7 mouse cellular contexts compared by ENCODE assay signal in genomic region chr2:172547116-172547515, GRCm38 (mm10). TPM values are rescaled to one million over a fixed set of nuclear protein-coding genes. Genes with fewer than 3 reads are reported as not detected.
DNase-seq lines count a peak whose midpoint lies in the region; ATAC-seq and TF ChIP-seq lines count a peak whose summit lies in the region.

No protein-coding gene starts in this region.

- H3K36me3 ChIP-seq in E14TG2a.4 (ENCODE audit: insufficient read depth, low read length), result peaks cover 9% of the 10 kb centered on the region; the same call in 1 of the 2 replicates
- H3K36me3 ChIP-seq in ES-E14 (ENCODE audit: control insufficient read depth, insufficient read depth, low read length, poor library complexity, severe bottlenecking), result peaks cover 8% of the 10 kb centered on the region
- H3K36me3 ChIP-seq in forebrain, embryonic 16.5 days (ENCODE audit: control insufficient read depth, insufficient read depth), result no peaks in the 10 kb centered on the region
- H3K36me3 ChIP-seq in midbrain, embryonic 12.5 days, result no peaks in the 10 kb centered on the region

- H3K9me3 ChIP-seq in E14TG2a.4 (ENCODE audit: low read length) (no peaks in the 10 kb centered on the region), ES-E14 (ENCODE audit: control insufficient read depth, insufficient read depth, low read depth, low read length) (no peaks in the 10 kb centered on the region)
- no peaks in the 10 kb centered on the region for H3K9me3 ChIP-seq in forebrain, embryonic 16.5 days (ENCODE audit: control insufficient read depth, low read length)
- H3K9me3 ChIP-seq in midbrain, embryonic 12.5 days, result no peaks in the 10 kb centered on the region

- no peak for DNase-seq in ES-E14 (ENCODE audit: low read depth, low spot score)
- DNase-seq in kidney, postnatal 4 days, result peak; percentile 70 to 80
- DNase-seq in spleen, postnatal 10 days (ENCODE audit: low spot score in 2 of 2), result no peak
- no peak for DNase-seq in gastrocnemius, postnatal 25 days

- peak overlapping the region; percentile 39 for H3K9ac ChIP-seq in ES-E14 (ENCODE audit: insufficient read depth, low read depth, low read length, poor library complexity, severe bottlenecking)
- H3K9ac ChIP-seq in forebrain, embryonic 16.5 days (replicated peaks; ENCODE audit: low read depth, low read length), result no peak overlapping the region
- no peak overlapping the region for H3K9ac ChIP-seq in midbrain, embryonic 12.5 days (replicated peaks)

- H3K4me3 ChIP-seq in E14TG2a.4 (replicated peaks; ENCODE audit: low read length) (peak overlapping the region; percentile 88), ES-E14 (ENCODE audit: insufficient read depth in 1 of 2, low read depth in 1 of 2, low read length in 2 of 2, poor library complexity in 1 of 2, severe bottlenecking in 1 of 2) (peak overlapping the region; percentile 59 to 64)
- peak overlapping the region; percentile 11 for H3K4me3 ChIP-seq in forebrain, embryonic 16.5 days (replicated peaks; ENCODE audit: low read length)
- peak overlapping the region; percentile 16 for H3K4me3 ChIP-seq in midbrain, embryonic 12.5 days

- peak; percentile 47 for TF ChIP-seq CTCF in E14TG2a.4 (conservative IDR thresholded peaks at IDR 0.05; ENCODE audit: low read length)

- in situ Hi-C loops in ES-E14 (cut with MboI; ENCODE audit: low sequenced_read_pairs in 2 of 2, unreplicated experiment in 2 of 2), result no loop called here

- no peak overlapping the region for H3K27ac ChIP-seq in ES-E14 (ENCODE audit: insufficient read depth, low read depth, low read length, poor library complexity, severe bottlenecking)
- H3K27ac ChIP-seq in forebrain, embryonic 16.5 days (ENCODE audit: low read length), result no peak overlapping the region
- H3K27ac ChIP-seq in midbrain, embryonic 12.5 days (replicated peaks), result no peak overlapping the region

- peak; percentile 34 for ATAC-seq in forebrain, embryonic 16.5 days
- peak; percentile 31; the same call in 1 of the 2 replicates for ATAC-seq in midbrain, embryonic 12.5 days (ENCODE audit: low FRiP score, low read depth)

- H3K27me3 ChIP-seq in E14TG2a.4 (ENCODE audit: insufficient read depth, low read length), result peaks cover 61% of the 10 kb centered on the region
- peaks cover 46% of the 10 kb centered on the region for H3K27me3 ChIP-seq in forebrain, embryonic 16.5 days (replicated peaks; ENCODE audit: control insufficient read depth, insufficient read depth, low read length)
- H3K27me3 ChIP-seq in midbrain, embryonic 12.5 days, result peaks cover 95% of the 10 kb centered on the region

- WGBS in forebrain, embryonic 16.5 days, result under 1% methylated on average over 21 of the region's 21 CpGs
- under 1% methylated on average over 21 of the region's 21 CpGs for WGBS in midbrain, embryonic 12.5 days

- peak overlapping the region; percentile 38 for H3K4me2 ChIP-seq in forebrain, embryonic 16.5 days (ENCODE audit: low read length)
- peak overlapping the region; percentile 29 for H3K4me2 ChIP-seq in midbrain, embryonic 12.5 days (replicated peaks)

- peaks cover 73% of the 10 kb centered on the region for H3K4me1 ChIP-seq in E14TG2a.4 (replicated peaks; ENCODE audit: low read depth, low read length)
- peaks cover 6 to 21% of the 10 kb centered on the region in 2 experiments for H3K4me1 ChIP-seq in ES-E14 (ENCODE audit: control insufficient read depth in 2 of 2, insufficient read depth in 2 of 2, low read length in 2 of 2, poor library complexity in 1 of 2)
- peaks cover 44% of the 10 kb centered on the region for H3K4me1 ChIP-seq in forebrain, embryonic 16.5 days (replicated peaks; ENCODE audit: control insufficient read depth, insufficient read depth, low read length)
- peaks cover 45% of the 10 kb centered on the region for H3K4me1 ChIP-seq in midbrain, embryonic 12.5 days

TF ChIP-seq in ES-E14, 5 proteins besides CTCF, POLR2A, EP300 and RAD21:
- no peak for TF ChIP-seq HCFC1 (IDR thresholded peaks at IDR 0.05; ENCODE audit: borderline replicate concordance, insufficient read depth, low read length)
- TF ChIP-seq ZC3H11A (IDR thresholded peaks at IDR 0.05; ENCODE audit: borderline replicate concordance, low read depth, low read length), result no peak
- TF ChIP-seq ZNF384 (IDR thresholded peaks at IDR 0.05; ENCODE audit: low read depth, low read length), result no peak
- no peak for TF ChIP-seq MAFK (IDR thresholded peaks at IDR 0.05; ENCODE audit: insufficient read depth, low read depth, low read length)

RNA-seq across cellular contexts. Expression of gene Tfap2c, which starts 2.3 kb away (rescaled TPM):
- 18.2 and 19.7 TPM in 2 replicates for total RNA-seq in ES-E14 (2012; rRNA removed)
- polyA plus RNA-seq in forebrain, embryonic 16.5 days (2015; fragmentation: Nextera tagmentation; extraction: Ambion mirVana), result 22.3 and 28.5 TPM in 2 replicates
- 2.9 and 3.1 TPM in 2 replicates for polyA plus RNA-seq in midbrain, embryonic 12.5 days (2016; fragmentation: Nextera tagmentation; extraction: Ambion mirVana)
- total RNA-seq in gastrocnemius, postnatal 25 days (2021), result not detected

Comparison
In these comparisons a context has a peak if more than half of its experiments do, and no peak if none do; other contexts are left out.
1. H3K4me3 ChIP-seq: peak in every context shown above with its lines; median percentile 88 in E14TG2a.4; 62 in ES-E14; 16 in midbrain, embryonic 12.5 days; 11 in forebrain, embryonic 16.5 days.
2. DNase-seq: peak in kidney, postnatal 4 days (2 of 2); none in ES-E14 (single experiment), spleen, postnatal 10 days (0 of 2) and gastrocnemius, postnatal 25 days (single experiment).
3. RNA of gene Tfap2c, which starts 2.3 kb away (total RNA-seq): 18.2 to 19.7 TPM in ES-E14; not detected in gastrocnemius, postnatal 25 days; every median in the first group is over 10 times any median in the second.